Mouse (Mus musculus) lung, adult 2 months (tissue): ENCODE measurements around the gene Lmntd1. TPM values are rescaled to one million over a fixed set of nuclear protein-coding genes. Genes with fewer than 3 reads are reported as not detected.

Experiments used
- DNase-seq: peaks from one replicate; pipeline ENCODE4 v3.0.0; 2022
- H3K4me1 ChIP-seq: fragments of 200-500 bp; 2 replicates; pipeline ENCODE4 v1.6.1; 2011; ENCODE audit warnings: low read length; ENCODE audit not compliant: control insufficient read depth, insufficient read depth
- H3K4me3 ChIP-seq: fragments of 200-500 bp; replicated peaks from 2 replicates; pipeline ENCODE3; 2011; ENCODE audit warnings: low read depth, mild to moderate bottlenecking, control low read depth, low read length; ENCODE audit errors: extremely low read depth
- CTCF ChIP-seq: fragments of 200-500 bp; IDR thresholded peaks from 2 replicates; pipeline ENCODE4 v1.5.1; 2011; ENCODE audit warnings: mild to moderate bottlenecking, low read length, control low read depth; ENCODE audit not compliant: insufficient read depth
- POLR2A ChIP-seq: fragments of 200-500 bp; IDR thresholded peaks from 2 replicates; pipeline ENCODE4 v1.6.1; 2011; ENCODE audit warnings: low read depth, mild to moderate bottlenecking, control low read depth, low read length, borderline replicate concordance; ENCODE audit errors: extremely low read depth
- WGBS: fragments of 180-500 bp; shearing (Covaris S2); methylation state at CpG from one replicate; pipeline ENCODE4 v1.1.7; 2018; 5-methylcytosine and 5-hydroxymethylcytosine counted together
- polyA plus RNA-seq: library from polyadenylated mRNA; depleted of rRNA; stranded (reverse); fragments of >200 nt; gene quantifications from 2 replicates; pipeline ENCODE4 v1.2.3, GENCODE M21; 2012

Gene Lmntd1
- polyA plus RNA-seq, 1 experiment, result 4.5 TPM

- no peak for DNase-seq
- Histone ChIP-seq H3K4me3 (no peak overlapping the region), H3K4me1 (no peaks in the 10 kb centered on the region)
- TF ChIP-seq CTCF (no peak), POLR2A (no peak)
- WGBS, result 67% methylated on average over 19 of the region's 19 CpGs
Observed at GRCm38 (mm10) chr6:145499574-145500546, 114.3 kb downstream of the Lmntd1 start.

- 88% methylated on average over 7 of the region's 7 CpGs for WGBS
- no peak for DNase-seq
- Histone ChIP-seq H3K4me1 (no peaks in the 10 kb centered on the region), H3K4me3 (no peak overlapping the region)
- no peak for TF ChIP-seq CTCF
Observed at GRCm38 (mm10) chr6:145495731-145496130, 118.4 kb downstream of the Lmntd1 start.

- Histone ChIP-seq H3K4me3 (no peak overlapping the region), H3K4me1 (peaks cover 6% of the 10 kb centered on the region)
- WGBS, result 76% methylated on average over 2 of the region's 2 CpGs
- TF ChIP-seq POLR2A, result no peak
- TF ChIP-seq CTCF, result no peak
- no peak for DNase-seq
Observed at GRCm38 (mm10) chr6:145488251-145488650, 125.9 kb downstream of the Lmntd1 start.

GRCm38 (mm10) chr6:145485986-145486605 lies 128.0 kb downstream of the Lmntd1 start:
- Histone ChIP-seq H3K4me3 (no peak overlapping the region), H3K4me1 (peaks cover 13% of the 10 kb centered on the region)
- 34% methylated on average over 12 of the region's 12 CpGs for WGBS
- TF ChIP-seq CTCF, result no peak
- TF ChIP-seq POLR2A, result no peak
- DNase-seq, result no peak

GRCm38 (mm10) chr6:145483318-145483674 lies 130.8 kb downstream of the Lmntd1 start:
- Histone ChIP-seq H3K4me1 (peaks cover 13% of the 10 kb centered on the region), H3K4me3 (no peak overlapping the region)
- no peak for TF ChIP-seq POLR2A
- no peak for TF ChIP-seq CTCF
- WGBS, result 36% methylated on average over 5 of the region's 5 CpGs
- no peak for DNase-seq

GRCm38 (mm10) chr6:145482656-145483317 lies 131.3 kb downstream of the Lmntd1 start:
- no peak for DNase-seq
- Histone ChIP-seq H3K4me1 (peaks cover 13% of the 10 kb centered on the region), H3K4me3 (no peak overlapping the region)
- TF ChIP-seq POLR2A, result no peak
- TF ChIP-seq CTCF, result no peak
- WGBS, result 63% methylated on average over 17 of the region's 17 CpGs

GRCm38 (mm10) chr6:145481938-145482337 lies 132.2 kb downstream of the Lmntd1 start:
- no peak overlapping the region for H3K4me3 ChIP-seq
- 80% methylated on average over 15 of the region's 15 CpGs for WGBS
- TF ChIP-seq POLR2A (no peak), CTCF (no peak)
- no peak for DNase-seq
- peaks cover 12% of the 10 kb centered on the region for H3K4me1 ChIP-seq

- 77% methylated on average over 4 of the region's 4 CpGs for WGBS
Observed at GRCm38 (mm10) chr6:145478821-145479271, 135.3 kb downstream of the Lmntd1 start.

GRCm38 (mm10) chr6:145477367-145477905 lies 136.7 kb downstream of the Lmntd1 start:
- Histone ChIP-seq H3K4me1 (no peaks in the 10 kb centered on the region; the same call in 1 of the 2 replicates), H3K4me3 (no peak overlapping the region)
- WGBS, result 83% methylated on average over 10 of the region's 10 CpGs
- TF ChIP-seq CTCF (no peak), POLR2A (no peak)
- no peak for DNase-seq

More at GRCm38 (mm10) chr6:145478821-145479271, 135.3 kb downstream of the Lmntd1 start:
- DNase-seq, result no peak
- peaks cover 7% of the 10 kb centered on the region for H3K4me1 ChIP-seq
- no peak overlapping the region for H3K4me3 ChIP-seq
- TF ChIP-seq CTCF (no peak), POLR2A (no peak)
